Comparison of ENCODE assay signal across 8 mouse cellular contexts in genomic region chr11:104318940-104319781, GRCm38 (mm10).
A peak's percentile ranks its signal among the peaks of the same experiment; 100 is the strongest.
DNase-seq lines count a peak whose midpoint lies in the region; ATAC-seq and TF ChIP-seq lines count a peak whose summit lies in the region.

No protein-coding gene starts in this region.

- H3K27me3 ChIP-seq in forebrain, postnatal 0 days (ENCODE audit: insufficient read depth, low read length), result no peaks in the 10 kb centered on the region
- H3K27me3 ChIP-seq in intestine, embryonic 16.5 days (replicated peaks; ENCODE audit: control insufficient read depth, insufficient read depth, low read length), result no peaks in the 10 kb centered on the region
- H3K27me3 ChIP-seq in stomach, embryonic 15.5 days (replicated peaks), result no peaks in the 10 kb centered on the region

- H3K4me2 ChIP-seq in forebrain, postnatal 0 days (ENCODE audit: low read depth), result peak overlapping the region; percentile 40
- peak overlapping the region; percentile 86 for H3K4me2 ChIP-seq in intestine, embryonic 16.5 days (ENCODE audit: low read depth, low read length)
- H3K4me2 ChIP-seq in stomach, embryonic 15.5 days, result peak overlapping the region; percentile 85

- peak; percentile 8 for DNase-seq in spleen, adult 12 weeks (ENCODE audit: low spot score)
- no peak for DNase-seq in spleen, postnatal 36 days (ENCODE audit: low spot score in 2 of 2)
- DNase-seq in cerebellum, adult 8-10 months, result peak; percentile 56
- peak; percentile 44 for DNase-seq in forebrain, postnatal 0 days
- DNase-seq in lung, postnatal 25 days (ENCODE audit: low spot score), result peak; percentile 28
- DNase-seq in ovary, adult 18-20 months (ENCODE audit: low spot score), result no peak

- TF ChIP-seq CTCF in forebrain, postnatal 0 days (IDR thresholded peaks at IDR 0.05; ENCODE audit: low read depth), result no peak

- H3K36me3 ChIP-seq in forebrain, postnatal 0 days (ENCODE audit: insufficient read depth), result peaks cover 37% of the 10 kb centered on the region
- no peaks in the 10 kb centered on the region for H3K36me3 ChIP-seq in intestine, embryonic 16.5 days (ENCODE audit: control insufficient read depth, insufficient read depth, low read length)
- H3K36me3 ChIP-seq in stomach, embryonic 15.5 days, result no peaks in the 10 kb centered on the region

- H3K4me1 ChIP-seq in forebrain, postnatal 0 days (ENCODE audit: insufficient read depth), result no peaks in the 10 kb centered on the region
- peaks cover 20% of the 10 kb centered on the region for H3K4me1 ChIP-seq in intestine, embryonic 16.5 days (ENCODE audit: control insufficient read depth, insufficient read depth, low read length)
- peaks cover 4% of the 10 kb centered on the region; the same call in 1 of the 2 replicates for H3K4me1 ChIP-seq in stomach, embryonic 15.5 days

- ATAC-seq in forebrain, postnatal 0 days, result peak; percentile 47; the same call in 1 of the 2 replicates
- ATAC-seq in intestine, embryonic 16.5 days, result peak; percentile 65
- peak; percentile 47 for ATAC-seq in stomach, embryonic 15.5 days (ENCODE audit: insufficient read depth, low FRiP score, low read depth)

- H3K27ac ChIP-seq in forebrain, postnatal 0 days (ENCODE audit: low read depth, low read length), result no peak overlapping the region
- H3K27ac ChIP-seq in intestine, embryonic 16.5 days (ENCODE audit: low read length), result peak overlapping the region; percentile 57
- H3K27ac ChIP-seq in stomach, embryonic 15.5 days, result peak overlapping the region; percentile 59; the same call in 1 of the 2 replicates

- WGBS in forebrain, postnatal 0 days, result 5% methylated on average over 24 of the region's 24 CpGs
- 2% methylated on average over 24 of the region's 24 CpGs for WGBS in intestine, embryonic 16.5 days
- WGBS in stomach, embryonic 15.5 days, result 3% methylated on average over 24 of the region's 24 CpGs

- H3K4me3 ChIP-seq in forebrain, postnatal 0 days (ENCODE audit: low read depth, low read length), result peak overlapping the region; percentile 5; the same call in 1 of the 2 replicates
- peak overlapping the region; percentile 51 for H3K4me3 ChIP-seq in intestine, embryonic 16.5 days (ENCODE audit: low read length)
- peak overlapping the region; percentile 44 for H3K4me3 ChIP-seq in stomach, embryonic 15.5 days (replicated peaks)

- peak overlapping the region; percentile 11; the same call in 1 of the 2 replicates for H3K9ac ChIP-seq in forebrain, postnatal 0 days
- peak overlapping the region; percentile 65 for H3K9ac ChIP-seq in intestine, embryonic 16.5 days (ENCODE audit: low read depth, low read length)
- peak overlapping the region; percentile 44 for H3K9ac ChIP-seq in stomach, embryonic 15.5 days

- no peaks in the 10 kb centered on the region for H3K9me3 ChIP-seq in forebrain, postnatal 0 days (ENCODE audit: low read length)
- no peaks in the 10 kb centered on the region for H3K9me3 ChIP-seq in intestine, embryonic 16.5 days (ENCODE audit: control insufficient read depth, low read length)
- no peaks in the 10 kb centered on the region for H3K9me3 ChIP-seq in stomach, embryonic 15.5 days

Comparison
In these comparisons a context has a peak if more than half of its experiments do, and no peak if none do; other contexts are left out.
1. DNase-seq: peak in spleen, adult 12 weeks (single experiment), cerebellum, adult 8-10 months (single experiment), forebrain, postnatal 0 days (single experiment) and lung, postnatal 25 days (single experiment); none in spleen, postnatal 36 days (0 of 2) and ovary, adult 18-20 months (single experiment).
2. H3K9ac ChIP-seq: peak in every context shown above with its lines; median percentile 65 in intestine, embryonic 16.5 days; 44 in stomach, embryonic 15.5 days; 11 in forebrain, postnatal 0 days.
3. Peak in every context shown above with its lines, with median percentiles within 50 percentile points of each other: ATAC-seq, H3K4me2 ChIP-seq and H3K4me3 ChIP-seq.